Mouse (Mus musculus): ENCODE results near the gene Snrpd3. TPM values are rescaled to one million over a fixed set of nuclear protein-coding genes. Genes with fewer than 3 reads are reported as not detected.
"Not testable (repeated sequence)": the region's sequence is repeated elsewhere in the genome, so short reads cannot be mapped to it uniquely, and the experiment has no call there.

Snrpd3 gene
- total and polyA plus RNA-seq, 2 experiments from 2014 or later = 24.4 to 144 TPM

GRCm38 (mm10) chr10:75500345-75500744 is 17.0 kb upstream of the Snrpd3 start:
- 81% methylated on average over 7 of the region's 7 CpGs for WGBS
- no peak for ATAC-seq
- H3K4me2 ChIP-seq (ENCODE audit: low read depth) = no peak overlapping the region

DNA sequence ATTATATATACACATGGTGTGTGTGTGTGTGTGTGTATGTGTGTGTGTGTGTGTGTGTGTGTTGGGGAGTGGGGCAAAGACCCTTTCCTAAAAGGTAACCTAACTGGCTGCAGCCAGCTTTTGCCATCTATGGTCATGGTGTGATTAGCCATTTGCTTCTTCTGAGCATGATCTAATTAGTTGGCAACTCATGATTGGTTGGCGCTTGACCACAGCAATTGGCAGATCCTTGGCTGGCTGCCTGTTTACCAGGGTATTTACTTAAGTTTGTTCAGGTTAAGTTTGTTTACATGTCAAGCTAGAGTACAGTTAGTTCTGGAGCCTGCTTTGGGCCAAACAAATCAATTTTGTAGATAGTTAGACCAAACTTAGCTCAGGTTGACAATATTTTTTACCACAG is 15.7 kb upstream of the Snrpd3 start:
- no peaks in the 10 kb centered on the region for H3K4me1 ChIP-seq (ENCODE audit: insufficient read depth)
- no peak for ATAC-seq
- TF ChIP-seq CTCF (IDR thresholded peaks at IDR 0.05; ENCODE audit: low read depth) = no peak
- no peak overlapping the region for H3K9ac ChIP-seq
- no peaks in the 10 kb centered on the region for H3K9me3 ChIP-seq (ENCODE audit: low read length)
- DNase-seq = no peak
- no peak overlapping the region for H3K27ac ChIP-seq (ENCODE audit: low read depth, low read length)
- WGBS = 73% methylated on average over 1 of the region's 1 CpGs
- H3K4me3 ChIP-seq (ENCODE audit: low read depth, low read length) = no peak overlapping the region
- H3K27me3 ChIP-seq (ENCODE audit: insufficient read depth, low read length) = no peaks in the 10 kb centered on the region
- no peaks in the 10 kb centered on the region for H3K36me3 ChIP-seq (ENCODE audit: insufficient read depth)
- no peak overlapping the region for H3K4me2 ChIP-seq (ENCODE audit: low read depth)

More at GRCm38 (mm10) chr10:75500345-75500744, 17.0 kb upstream of the Snrpd3 start:
- no peak for TF ChIP-seq CTCF (IDR thresholded peaks at IDR 0.05; ENCODE audit: low read depth)
- Histone ChIP-seq H3K36me3 (ENCODE audit: insufficient read depth) (no peaks in the 10 kb centered on the region), H3K9me3 (ENCODE audit: low read length) (no peaks in the 10 kb centered on the region), H3K27ac (ENCODE audit: low read depth, low read length) (no peak overlapping the region), H3K27me3 (ENCODE audit: insufficient read depth, low read length) (no peaks in the 10 kb centered on the region), H3K9ac (no peak overlapping the region), H3K4me3 (ENCODE audit: low read depth, low read length) (no peak overlapping the region), H3K4me1 (ENCODE audit: insufficient read depth) (no peaks in the 10 kb centered on the region)
- no peak for DNase-seq

- Histone ChIP-seq H3K4me3 (ENCODE audit: low read depth, low read length) (no peak overlapping the region), H3K27me3 (ENCODE audit: insufficient read depth, low read length) (no peaks in the 10 kb centered on the region), H3K4me2 (ENCODE audit: low read depth) (no peak overlapping the region), H3K36me3 (ENCODE audit: insufficient read depth) (peaks cover 17% of the 10 kb centered on the region), H3K9ac (no peak overlapping the region), H3K4me1 (ENCODE audit: insufficient read depth) (no peaks in the 10 kb centered on the region), H3K9me3 (ENCODE audit: low read length) (no peaks in the 10 kb centered on the region), H3K27ac (ENCODE audit: low read depth, low read length) (no peak overlapping the region)
- no peak for DNase-seq
- no peak for TF ChIP-seq CTCF (IDR thresholded peaks at IDR 0.05; ENCODE audit: low read depth)
- WGBS = 95% methylated on average over 7 of the region's 7 CpGs
- no peak for ATAC-seq
These were observed 13.7 kb upstream of the Snrpd3 start for GRCm38 (mm10) chr10:75503692-75504091.

GRCm38 (mm10) chr10:75504234-75505129 is 12.9 kb upstream of the Snrpd3 start:
- H3K4me1 ChIP-seq (ENCODE audit: insufficient read depth) = no peaks in the 10 kb centered on the region
- TF ChIP-seq CTCF (IDR thresholded peaks at IDR 0.05; ENCODE audit: low read depth) = no peak
- 90% methylated on average over 8 of the region's 8 CpGs for WGBS
- H3K9me3 ChIP-seq (ENCODE audit: low read length) = no peaks in the 10 kb centered on the region
- H3K4me3 ChIP-seq (ENCODE audit: low read depth, low read length) = no peak overlapping the region
- H3K4me2 ChIP-seq (ENCODE audit: low read depth) = no peak overlapping the region
- H3K27me3 ChIP-seq (ENCODE audit: insufficient read depth, low read length) = no peaks in the 10 kb centered on the region
- DNase-seq (no peak), ATAC-seq (no peak)
- no peak overlapping the region for H3K27ac ChIP-seq (ENCODE audit: low read depth, low read length)
- H3K36me3 ChIP-seq (ENCODE audit: insufficient read depth) = peaks cover 25% of the 10 kb centered on the region
- H3K9ac ChIP-seq = no peak overlapping the region

GRCm38 (mm10) chr10:75505130-75505495 is 12.2 kb upstream of the Snrpd3 start:
- H3K9me3 ChIP-seq (ENCODE audit: low read length) = no peaks in the 10 kb centered on the region
- no peak for ATAC-seq
- peaks cover 31% of the 10 kb centered on the region for H3K36me3 ChIP-seq (ENCODE audit: insufficient read depth)
- no peak overlapping the region for H3K4me2 ChIP-seq (ENCODE audit: low read depth)
- WGBS = 89% methylated on average over 3 of the region's 3 CpGs
- TF ChIP-seq CTCF (IDR thresholded peaks at IDR 0.05; ENCODE audit: low read depth) = no peak
- H3K9ac ChIP-seq = no peak overlapping the region
- H3K27ac ChIP-seq (ENCODE audit: low read depth, low read length) = no peak overlapping the region
- H3K4me3 ChIP-seq (ENCODE audit: low read depth, low read length) = no peak overlapping the region
- DNase-seq = no peak
- no peaks in the 10 kb centered on the region for H3K27me3 ChIP-seq (ENCODE audit: insufficient read depth, low read length)
- no peaks in the 10 kb centered on the region for H3K4me1 ChIP-seq (ENCODE audit: insufficient read depth)

- H3K36me3 ChIP-seq (ENCODE audit: insufficient read depth) = peaks cover 39% of the 10 kb centered on the region
- not testable (repeated sequence) for H3K27me3 ChIP-seq (ENCODE audit: insufficient read depth, low read length); H3K4me1 ChIP-seq (ENCODE audit: insufficient read depth); H3K27ac ChIP-seq (ENCODE audit: low read depth, low read length); DNase-seq; H3K4me3 ChIP-seq (ENCODE audit: low read depth, low read length); ATAC-seq; H3K9ac ChIP-seq; H3K9me3 ChIP-seq (ENCODE audit: low read length); H3K4me2 ChIP-seq (ENCODE audit: low read depth)
- WGBS = 88% methylated on average over 3 of the region's 3 CpGs
These were observed 11.4 kb upstream of the Snrpd3 start for GRCm38 (mm10) chr10:75505928-75506327.

- H3K4me3 ChIP-seq (ENCODE audit: low read depth, low read length) = no peak overlapping the region
- no peak for TF ChIP-seq CTCF (IDR thresholded peaks at IDR 0.05; ENCODE audit: low read depth)
- H3K9ac ChIP-seq = no peak overlapping the region
- H3K9me3 ChIP-seq (ENCODE audit: low read length) = no peaks in the 10 kb centered on the region
- H3K27ac ChIP-seq (ENCODE audit: low read depth, low read length) = no peak overlapping the region
- peaks cover 49% of the 10 kb centered on the region for H3K36me3 ChIP-seq (ENCODE audit: insufficient read depth)
- no peak for DNase-seq
- no peaks in the 10 kb centered on the region for H3K4me1 ChIP-seq (ENCODE audit: insufficient read depth)
- no peak for ATAC-seq
- 84% methylated on average over 7 of the region's 7 CpGs for WGBS
- no peak overlapping the region for H3K4me2 ChIP-seq (ENCODE audit: low read depth)
- no peaks in the 10 kb centered on the region for H3K27me3 ChIP-seq (ENCODE audit: insufficient read depth, low read length)
These were observed 6.9 kb upstream of the Snrpd3 start for GRCm38 (mm10) chr10:75510446-75510845.
